ENCODE assay signal across 14 mouse cellular contexts in the genomic region with DNA sequence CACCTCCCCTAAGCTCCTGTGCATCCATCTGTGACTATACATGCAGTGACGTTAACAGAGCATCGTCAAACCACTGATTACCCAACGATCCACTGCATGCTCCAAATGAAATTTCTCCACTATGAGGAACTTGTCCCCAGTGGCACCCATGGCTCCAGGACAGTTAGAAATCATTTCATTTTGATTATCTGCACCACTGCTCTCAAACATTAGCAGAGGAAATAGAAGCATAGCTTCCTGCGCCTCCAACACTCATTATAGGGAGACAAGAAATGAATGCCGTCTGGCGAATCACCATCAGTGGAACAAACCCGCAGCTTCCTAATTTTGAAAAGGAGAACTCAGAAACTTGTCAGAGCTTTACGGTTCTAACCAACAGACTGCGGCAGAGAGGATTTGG.
A peak's percentile ranks its signal among the peaks of the same experiment; 100 is the strongest.
DNase-seq lines count a peak whose midpoint lies in the region; ATAC-seq and TF ChIP-seq lines count a peak whose summit lies in the region.
"Had no signal": no experiment of that assay in that cellular context is flagged by ENCODE, and none has a peak within 500 bp of the region (broad histone marks: within the 10 kb centered on the region; RNA-seq: fewer than 3 reads in every experiment).

No protein-coding gene starts in this region.

- no peaks in the 10 kb centered on the region for H3K4me1 ChIP-seq in hindbrain, embryonic 15.5 days (replicated peaks)
- H3K4me1 ChIP-seq: embryonic facial prominence, embryonic 10.5 days; forebrain, embryonic 12.5 days had no signal

- no peak overlapping the region for H3K9ac ChIP-seq in hindbrain, embryonic 15.5 days
- H3K9ac ChIP-seq: forebrain, embryonic 12.5 days; limb, embryonic 13.5 days had no signal

- 48% methylated on average over 9 of the region's 9 CpGs for WGBS in hindbrain, embryonic 15.5 days

- intact Hi-C loops in gastrocnemius, postnatal 14 days (cut with DNase I; ENCODE audit: low total_unique reads), result no loop called here

- CTCF ChIA-PET in Patski (lab: Charles Lee), result no interaction called here

- H3K27me3 ChIP-seq in Patski, result no peaks in the 10 kb centered on the region
- H3K27me3 ChIP-seq in hindbrain, embryonic 15.5 days, result no peaks in the 10 kb centered on the region
- H3K27me3 ChIP-seq: forebrain, embryonic 12.5 days; limb, embryonic 13.5 days had no signal

- TF ChIP-seq CTCF in Patski (IDR thresholded peaks at IDR 0.05), result no peak

- no peak overlapping the region for H3K4me2 ChIP-seq in hindbrain, embryonic 15.5 days
- H3K4me2 ChIP-seq: forebrain, embryonic 12.5 days; limb, embryonic 13.5 days had no signal

- POLR2A ChIA-PET in Patski (lab: Charles Lee), result no interaction called here

- 0 out of 2 replicates have a peak, but pooled peaks cover 4% of the 10 kb centered on the region for H3K36me3 ChIP-seq in hindbrain, embryonic 15.5 days

- DNase-seq in lung, postnatal 36 days, result peak; percentile 41
- no peak for DNase-seq in lung, postnatal 10 days
- DNase-seq in Patski (ENCODE audit: low read depth, low spot score), result no peak
- no peak for DNase-seq in gastrocnemius, postnatal 14 days
- DNase-seq: cerebellum, adult 11 months; layer of hippocampus, adult 9-11 months had no signal

- H3K27ac ChIP-seq in hindbrain, embryonic 15.5 days (replicated peaks), result peak overlapping the region; percentile 51; the same call in 1 of the 2 replicates
- H3K27ac ChIP-seq: embryonic facial prominence, embryonic 10.5 days; forebrain, embryonic 12.5 days; limb, embryonic 13.5 days; stomach, postnatal 0 days had no signal

- peak; percentile 66 for ATAC-seq in Patski
- 0 out of 2 replicates have a peak, but pooled peaks have one; percentile 56 for ATAC-seq in hindbrain, embryonic 15.5 days (ENCODE audit: low FRiP score, low read depth)
- peak; percentile 93 for ATAC-seq in neutrophil, adult 5-6 weeks (ENCODE audit: extremely low read depth, insufficient number of reproducible peaks, low FRiP score, poor library complexity, severe bottlenecking)
- no peak for ATAC-seq in cerebellum, adult (ENCODE audit: insufficient number of reproducible peaks, low FRiP score, low TSS enrichment)
- ATAC-seq: intestine, embryonic 16.5 days had no signal

- no peaks in the 10 kb centered on the region for H3K9me3 ChIP-seq in hindbrain, embryonic 15.5 days
- H3K9me3 ChIP-seq: embryonic facial prominence, embryonic 10.5 days; forebrain, embryonic 12.5 days; limb, embryonic 13.5 days had no signal

- H3K4me3 ChIP-seq in hindbrain, embryonic 15.5 days, result no peak overlapping the region
- H3K4me3 ChIP-seq: embryonic facial prominence, embryonic 10.5 days; forebrain, embryonic 12.5 days; limb, embryonic 13.5 days had no signal

- in situ Hi-C loops in Patski (cut with MboI; ENCODE audit: low pct_unique_long_range_greater_than_20kb), result no loop called here
